Mouse (Mus musculus) heart, postnatal 4 days (tissue): Measurements from ENCODE around the gene Syn1. TPM values are rescaled to one million over a fixed set of nuclear protein-coding genes. Genes with fewer than 3 reads are reported as not detected.

Experiments
- DNase-seq: peaks from one replicate; pipeline ENCODE4 v3.0.0; 2021
- microRNA-seq, 2 experiments: library from miRNA; unstranded; fragments of <30 nt; microRNA quantifications; one replicate each; pipeline ENCODE4 v1.2.0; 2021 to 2022
- total RNA-seq, 2 experiments: library from RNA; stranded (reverse); gene quantifications; 2 replicates each; pipeline ENCODE4 v1.2.3; 2021

The Syn1 gene
- total RNA-seq, 2 experiments from 2014 or later = 0.29 to 0.41 TPM

GRCm38 (mm10) chrX:20862105-20863065 lies 58.4 kb downstream of the Syn1 start:
- DNase-seq = peak; percentile 17

- no peak for DNase-seq
These were observed 59.2 kb downstream of the Syn1 start for GRCm38 (mm10) chrX:20861453-20862104.

GRCm38 (mm10) chrX:20853794-20854193 lies 67.0 kb downstream of the Syn1 start:
- DNase-seq = no peak

DNA sequence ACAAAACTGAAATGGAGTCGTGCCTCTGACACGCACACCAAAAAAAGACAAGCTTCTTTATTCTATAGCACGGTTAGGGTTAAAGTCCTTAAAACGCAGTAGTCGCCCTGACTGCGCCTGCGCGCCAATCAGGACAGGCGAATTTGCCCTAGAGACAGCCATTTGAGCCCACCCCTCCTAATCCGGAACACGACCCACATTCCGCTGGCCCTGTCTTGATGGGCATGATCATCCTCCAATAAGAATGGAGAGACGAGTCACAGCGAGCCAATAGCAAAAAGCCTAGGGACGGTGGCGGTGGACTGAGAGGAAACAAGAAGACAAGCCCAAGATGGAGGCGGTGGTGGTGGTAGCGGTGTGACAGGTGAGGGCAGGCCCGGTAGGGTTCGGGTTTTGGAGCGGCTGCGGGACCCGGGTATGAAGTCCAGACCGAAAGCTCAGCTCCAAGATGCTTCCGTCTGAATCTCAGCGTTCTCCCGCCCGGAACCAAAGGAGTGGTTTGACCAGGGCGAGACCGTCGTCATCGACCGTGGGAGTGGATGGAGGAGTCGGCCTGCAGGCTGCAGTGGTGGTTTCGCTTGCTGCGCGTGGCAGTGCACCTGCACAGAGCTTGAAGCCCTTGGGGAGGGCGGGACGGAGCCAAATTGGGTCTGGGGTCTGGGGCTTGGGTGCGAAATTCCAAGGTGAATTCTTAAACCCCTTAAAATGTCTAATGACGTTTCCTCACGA lies 72.4 kb downstream of the Syn1 start:
- peak; percentile 90 for DNase-seq

- DNase-seq = no peak
These were observed 73.0 kb downstream of the Syn1 start for GRCm38 (mm10) chrX:20847816-20848215.

DNA sequence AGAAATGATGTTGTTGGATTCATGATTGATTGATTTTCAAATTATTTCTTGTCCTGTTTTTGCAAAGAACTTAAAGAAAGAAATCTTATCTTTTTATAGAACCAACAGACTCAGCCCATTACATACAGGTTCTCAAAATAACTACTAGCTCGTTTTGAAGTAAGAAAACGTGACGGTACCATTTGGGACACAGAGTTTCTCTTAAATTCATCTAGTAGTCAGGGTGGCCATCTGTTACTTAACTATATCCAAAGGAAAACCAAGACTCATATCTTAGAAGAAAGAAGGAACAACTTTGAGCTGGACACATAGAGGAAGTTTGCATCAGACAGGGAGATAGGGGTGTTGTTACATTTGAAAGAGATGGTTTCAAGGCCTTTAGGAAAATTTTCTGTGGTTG lies 73.6 kb downstream of the Syn1 start:
- no peak for DNase-seq

GRCm38 (mm10) chrX:20828934-20829333 lies 91.9 kb downstream of the Syn1 start:
- DNase-seq = peak; percentile 66

DNA sequence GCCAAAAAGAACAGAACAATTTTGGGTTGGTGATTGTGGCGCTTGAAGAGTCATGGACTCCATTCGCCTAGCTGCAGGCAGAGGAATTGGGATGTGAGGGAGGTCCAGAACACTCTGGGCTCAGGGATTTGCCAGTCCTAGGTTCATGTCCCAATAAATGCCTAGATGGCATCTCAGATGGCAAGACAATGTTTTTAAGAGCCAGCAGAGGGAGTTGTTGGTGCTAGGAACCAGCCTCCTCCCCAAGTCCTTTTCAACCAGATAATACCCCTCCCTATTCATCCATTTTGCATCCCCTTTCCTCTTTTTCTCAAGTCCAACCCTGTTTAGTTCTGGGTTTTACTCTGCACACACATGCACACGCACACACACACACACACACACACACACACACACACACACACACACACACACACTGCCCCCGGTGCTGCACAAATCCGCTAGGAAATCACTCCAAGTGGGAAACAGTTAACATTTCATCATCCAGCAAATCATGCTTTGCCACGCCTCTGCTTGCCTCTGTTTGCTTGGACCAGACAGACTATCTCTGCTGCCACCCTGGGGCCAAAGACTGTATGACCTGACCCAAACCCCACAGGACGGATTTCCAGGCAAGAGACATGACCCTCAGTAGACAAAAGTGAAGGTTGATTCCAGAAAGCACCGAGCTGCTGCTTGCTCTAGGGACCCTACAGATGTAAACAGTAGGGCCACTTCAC lies 100.9 kb downstream of the Syn1 start:
- DNase-seq = peak; percentile 67

GRCm38 (mm10) chrX:20819204-20819628 lies 101.6 kb downstream of the Syn1 start:
- DNase-seq = peak; percentile 90

DNA sequence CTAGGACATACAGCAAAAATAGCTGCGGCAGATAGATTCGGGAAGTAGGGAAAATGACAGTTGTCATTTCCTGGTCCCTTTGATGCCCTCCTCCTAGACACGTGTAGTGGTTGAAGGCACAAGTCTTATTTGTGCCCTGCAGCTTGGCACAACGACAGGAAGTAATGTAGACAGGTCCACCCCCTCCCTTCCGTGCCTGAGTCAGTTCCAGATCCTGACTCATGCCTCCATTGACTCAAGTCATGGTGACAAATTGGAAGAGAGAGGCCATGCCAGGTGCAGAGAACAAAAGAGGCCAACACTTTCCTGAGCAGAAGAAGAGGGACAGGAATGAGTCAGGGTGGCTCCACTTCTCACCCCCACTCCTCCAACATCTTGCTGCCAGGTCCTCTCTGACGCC lies 103.8 kb downstream of the Syn1 start:
- peak; percentile 8 for DNase-seq

Small RNA genes lying within 50 kb of the gene (microRNA-seq; reads per million reads assigned to microRNA genes)
- 0 reads per million in 2 experiments for gene Gm24824
- gene Mir5617 = 0 reads per million in 2 experiments

Other genes with a start within 250 kb of the Syn1 start
- 100 to 1,000 TPM; 173 to 186 TPM for gene Cdk16, start 233.1 kb downstream of the Syn1 start, total RNA-seq
- 10 to 100 TPM; 17.0 to 17.1 TPM for gene Usp11, start 217.1 kb downstream of the Syn1 start, total RNA-seq
- 10 to 100 TPM; 69.1 to 73.3 TPM for gene Araf, start 123.2 kb downstream of the Syn1 start, total RNA-seq
- gene Timp1, start 50.8 kb downstream of the Syn1 start, total RNA-seq = 10 to 100 TPM; 19.8 to 21.1 TPM
- 1 to 10 TPM; 3.4 to 4.5 TPM for gene Cfp, start 10.6 kb upstream of the Syn1 start, total RNA-seq
- gene Elk1, start 29.6 kb upstream of the Syn1 start, total RNA-seq = 10 to 100 TPM; 13.5 to 14.4 TPM
- gene Uxt, start 41.0 kb upstream of the Syn1 start, total RNA-seq = 10 to 100 TPM; 37.0 to 41.9 TPM
- gene Zfp182, start 141.3 kb upstream of the Syn1 start, total RNA-seq = 1 to 10 TPM; 4.1 to 4.5 TPM
- not detected for gene Spaca5, start 147.4 kb upstream of the Syn1 start, total RNA-seq
- gene Zfp300, start 168.5 kb upstream of the Syn1 start, total RNA-seq = under 1 TPM; 0.59 to 0.91 TPM
- not detected for gene Ssxa1, start 194.8 kb upstream of the Syn1 start, total RNA-seq